Mouse (Mus musculus) stomach, embryonic 16.5 days (tissue): ENCODE measurements at regions not wholly inside any gene's neighbourhood (a gene's known extent, or its start where the extent isn't known, plus 50 kb on each side); places are given as distances from the start of the nearest gene placed in this dataset.

Experiments
- ATAC-seq: fragments of 200-750 bp; cut with Nextera tagmentation; 2 replicates; pipeline ENCODE4 v1.8.0; 2017; ENCODE audit warnings: moderate number of reproducible peaks, moderate TSS enrichment; ENCODE audit not compliant: insufficient read depth, low FRiP score
- H3K27ac ChIP-seq: fragments of 300-500 bp; sonication (generic); 2 replicates; pipeline ENCODE4 v1.5.1; 2014; ENCODE audit warnings: low read length
- H3K27me3 ChIP-seq: fragments of 300-500 bp; sonication (generic); 2 replicates; pipeline ENCODE4 v1.6.1; 2014; ENCODE audit warnings: low read length, control low read depth, mixed read lengths; ENCODE audit not compliant: control insufficient read depth, insufficient read depth
- H3K36me3 ChIP-seq: fragments of 300-500 bp; sonication (generic); 2 replicates; pipeline ENCODE4 v1.6.1; 2014; ENCODE audit warnings: low read length; ENCODE audit not compliant: control insufficient read depth, insufficient read depth
- H3K4me1 ChIP-seq: fragments of 300-500 bp; sonication (generic); 2 replicates; pipeline ENCODE4 v1.6.1; 2014; ENCODE audit warnings: low read length, control low read depth, mixed read lengths; ENCODE audit not compliant: control insufficient read depth, insufficient read depth
- H3K4me2 ChIP-seq: fragments of 300-500 bp; sonication (generic); 2 replicates; pipeline ENCODE4 v1.6.1; 2014; ENCODE audit warnings: low read depth, low read length, mixed read lengths
- H3K4me3 ChIP-seq: fragments of 300-500 bp; sonication (generic); replicated peaks from 2 replicates; pipeline ENCODE4 v1.5.1; 2014; ENCODE audit warnings: mild to moderate bottlenecking, low read length
- H3K9ac ChIP-seq: fragments of 300-500 bp; sonication (generic); 2 replicates; pipeline ENCODE4 v1.6.1; 2014; ENCODE audit warnings: low read length
- H3K9me3 ChIP-seq: fragments of 300-500 bp; sonication (generic); replicated peaks from 2 replicates; pipeline ENCODE4 v1.6.1; 2016; ENCODE audit warnings: low read length, control low read depth; ENCODE audit not compliant: control insufficient read depth
- WGBS: fragments of 180-500 bp; shearing (Covaris S2); extraction: QIAGEN DNeasy Blood & Tissue Kit; methylation state at CpG from one replicate; pipeline ENCODE4 v1.1.7; 2014; 5-methylcytosine and 5-hydroxymethylcytosine counted together

- Histone ChIP-seq H3K4me3 (no peak overlapping the region), H3K9ac (no peak overlapping the region), H3K4me1 (no peaks in the 10 kb centered on the region), H3K27ac (no peak overlapping the region), H3K4me2 (no peak overlapping the region), H3K9me3 (no peaks in the 10 kb centered on the region), H3K27me3 (no peaks in the 10 kb centered on the region), H3K36me3 (no peaks in the 10 kb centered on the region)
- ATAC-seq: no peak
- 67% methylated on average over 2 of the region's 2 CpGs for WGBS
Observed at GRCm38 (mm10) chr5:39857192-39857591, 101.9 kb upstream of the Hs3st1 start.

GRCm38 (mm10) chr5:39856616-39857156 lies 101.4 kb upstream of the Hs3st1 start:
- WGBS: 60% methylated on average over 3 of the region's 3 CpGs
- Histone ChIP-seq H3K36me3 (no peaks in the 10 kb centered on the region), H3K4me2 (no peak overlapping the region), H3K27me3 (no peaks in the 10 kb centered on the region), H3K4me3 (no peak overlapping the region), H3K27ac (no peak overlapping the region), H3K4me1 (no peaks in the 10 kb centered on the region), H3K9ac (no peak overlapping the region), H3K9me3 (no peaks in the 10 kb centered on the region)
- no peak for ATAC-seq

- WGBS: 73% methylated on average over 7 of the region's 7 CpGs
- H3K4me3 ChIP-seq: no peak overlapping the region
- no peak overlapping the region for H3K4me2 ChIP-seq
- no peak overlapping the region for H3K9ac ChIP-seq
- no peak for ATAC-seq
- H3K9me3 ChIP-seq: no peaks in the 10 kb centered on the region
- H3K36me3 ChIP-seq: no peaks in the 10 kb centered on the region
- H3K27ac ChIP-seq: no peak overlapping the region
- no peaks in the 10 kb centered on the region for H3K27me3 ChIP-seq
- no peaks in the 10 kb centered on the region for H3K4me1 ChIP-seq
Observed at GRCm38 (mm10) chr5:39855685-39856615, 100.7 kb upstream of the Hs3st1 start.

GRCm38 (mm10) chr5:39847187-39847586 lies 91.9 kb upstream of the Hs3st1 start:
- H3K36me3 ChIP-seq: no peaks in the 10 kb centered on the region
- H3K9ac ChIP-seq: no peak overlapping the region
- H3K4me3 ChIP-seq: no peak overlapping the region
- no peak for ATAC-seq
- H3K4me2 ChIP-seq: no peak overlapping the region
- WGBS: 42% methylated on average over 1 of the region's 1 CpGs
- H3K4me1 ChIP-seq: no peaks in the 10 kb centered on the region
- H3K27ac ChIP-seq: no peak overlapping the region
- no peaks in the 10 kb centered on the region for H3K9me3 ChIP-seq
- no peaks in the 10 kb centered on the region for H3K27me3 ChIP-seq

- no peak overlapping the region for H3K4me2 ChIP-seq
- no peaks in the 10 kb centered on the region for H3K4me1 ChIP-seq
- no peaks in the 10 kb centered on the region for H3K36me3 ChIP-seq
- no peaks in the 10 kb centered on the region for H3K27me3 ChIP-seq
- H3K9me3 ChIP-seq: no peaks in the 10 kb centered on the region
- ATAC-seq: no peak
- H3K9ac ChIP-seq: no peak overlapping the region
- H3K27ac ChIP-seq: no peak overlapping the region
- 73% methylated on average over 3 of the region's 3 CpGs for WGBS
- H3K4me3 ChIP-seq: no peak overlapping the region
Observed at GRCm38 (mm10) chr5:39841186-39841585, 85.9 kb upstream of the Hs3st1 start.

- Histone ChIP-seq H3K9me3 (no peaks in the 10 kb centered on the region), H3K4me2 (no peak overlapping the region), H3K27ac (0 out of 2 replicates have a peak overlapping the region, but pooled peaks have one; percentile 34), H3K4me3 (no peak overlapping the region), H3K4me1 (no peaks in the 10 kb centered on the region), H3K27me3 (no peaks in the 10 kb centered on the region), H3K9ac (no peak overlapping the region), H3K36me3 (no peaks in the 10 kb centered on the region)
- peak; percentile 47; the same call in 1 of the 2 replicates for ATAC-seq
- WGBS: 77% methylated on average over 4 of the region's 4 CpGs
Observed at GRCm38 (mm10) chr5:39840576-39840975, 85.3 kb upstream of the Hs3st1 start.

- 70% methylated on average over 4 of the region's 4 CpGs for WGBS
- Histone ChIP-seq H3K36me3 (no peaks in the 10 kb centered on the region), H3K4me3 (no peak overlapping the region), H3K9ac (no peak overlapping the region), H3K9me3 (no peaks in the 10 kb centered on the region), H3K4me2 (no peak overlapping the region), H3K27me3 (no peaks in the 10 kb centered on the region), H3K4me1 (no peaks in the 10 kb centered on the region), H3K27ac (no peak overlapping the region)
- ATAC-seq: peak; percentile 40; the same call in 1 of the 2 replicates
Observed at GRCm38 (mm10) chr5:39832565-39832964, 77.3 kb upstream of the Hs3st1 start.

GRCm38 (mm10) chr5:39824680-39825079 lies 69.4 kb upstream of the Hs3st1 start:
- Histone ChIP-seq H3K4me1 (no peaks in the 10 kb centered on the region), H3K9ac (no peak overlapping the region), H3K9me3 (no peaks in the 10 kb centered on the region), H3K27me3 (no peaks in the 10 kb centered on the region), H3K4me3 (no peak overlapping the region), H3K36me3 (no peaks in the 10 kb centered on the region), H3K27ac (no peak overlapping the region), H3K4me2 (no peak overlapping the region)
- no peak for ATAC-seq
- 77% methylated on average over 2 of the region's 2 CpGs for WGBS

GRCm38 (mm10) chr5:39806643-39807042 lies 51.4 kb upstream of the Hs3st1 start:
- H3K9ac ChIP-seq: no peak overlapping the region
- H3K27me3 ChIP-seq: no peaks in the 10 kb centered on the region
- no peaks in the 10 kb centered on the region for H3K9me3 ChIP-seq
- ATAC-seq: no peak
- no peak overlapping the region for H3K4me3 ChIP-seq
- 64% methylated on average over 4 of the region's 4 CpGs for WGBS
- no peak overlapping the region for H3K4me2 ChIP-seq
- no peak overlapping the region for H3K27ac ChIP-seq
- no peaks in the 10 kb centered on the region for H3K4me1 ChIP-seq
- H3K36me3 ChIP-seq: no peaks in the 10 kb centered on the region
